Mouse (Mus musculus) kidney, embryonic 16.5 days (tissue): ENCODE measurements around the gene Dctn1. TPM values are rescaled to one million over a fixed set of nuclear protein-coding genes. Genes with fewer than 3 reads are reported as not detected.

Experiments used
- ATAC-seq: fragments of 200-750 bp; cut with Nextera tagmentation; 2 replicates; pipeline ENCODE4 v1.8.0; 2017; ENCODE audit warnings: moderate TSS enrichment; ENCODE audit not compliant: low FRiP score, low TSS enrichment
- H3K27ac ChIP-seq: fragments of 300-500 bp; sonication (generic); 2 replicates; pipeline ENCODE4 v1.5.1; 2014; ENCODE audit warnings: low read length
- H3K27me3 ChIP-seq: fragments of 300-500 bp; sonication (generic); 2 replicates; pipeline ENCODE4 v1.6.1; 2014; ENCODE audit warnings: low read length, control low read depth, mixed read lengths; ENCODE audit not compliant: insufficient read depth
- H3K36me3 ChIP-seq: fragments of 300-500 bp; sonication (generic); 2 replicates; pipeline ENCODE4 v1.6.1; 2014; ENCODE audit warnings: low read length, control low read depth, mixed read lengths; ENCODE audit not compliant: insufficient read depth
- H3K4me1 ChIP-seq: fragments of 300-500 bp; sonication (generic); 2 replicates; pipeline ENCODE4 v1.6.1; 2014; ENCODE audit warnings: low read length, control low read depth, mixed read lengths; ENCODE audit not compliant: insufficient read depth
- H3K4me2 ChIP-seq: fragments of 300-500 bp; sonication (generic); replicated peaks from 2 replicates; pipeline ENCODE4 v1.6.1; 2014; ENCODE audit warnings: low read depth, low read length
- H3K4me3 ChIP-seq: fragments of 300-500 bp; sonication (generic); 2 replicates; pipeline ENCODE4 v1.5.1; 2014; ENCODE audit warnings: mild to moderate bottlenecking, low read length
- H3K9ac ChIP-seq: fragments of 300-500 bp; sonication (generic); replicated peaks from 2 replicates; pipeline ENCODE4 v1.6.1; 2014; ENCODE audit warnings: low read length
- H3K9me3 ChIP-seq: fragments of 300-500 bp; sonication (generic); 2 replicates; pipeline ENCODE4 v1.6.1; 2016; ENCODE audit warnings: low read length, control low read depth
- WGBS: fragments of 180-500 bp; shearing (Covaris S2); extraction: QIAGEN DNeasy Blood & Tissue Kit; methylation state at CpG from one replicate; pipeline ENCODE4 v1.1.7; 2014; 5-methylcytosine and 5-hydroxymethylcytosine counted together
- polyA plus RNA-seq: library from polyadenylated mRNA; unstranded; fragments of >200 nt; fragmentation: Nextera tagmentation; extraction: Ambion mirVana; gene quantifications from 2 replicates; pipeline ENCODE4 v1.2.1, GENCODE M21; 2015

Gene Dctn1
- 97.7 and 101 TPM in 2 replicates for polyA plus RNA-seq

DNA sequence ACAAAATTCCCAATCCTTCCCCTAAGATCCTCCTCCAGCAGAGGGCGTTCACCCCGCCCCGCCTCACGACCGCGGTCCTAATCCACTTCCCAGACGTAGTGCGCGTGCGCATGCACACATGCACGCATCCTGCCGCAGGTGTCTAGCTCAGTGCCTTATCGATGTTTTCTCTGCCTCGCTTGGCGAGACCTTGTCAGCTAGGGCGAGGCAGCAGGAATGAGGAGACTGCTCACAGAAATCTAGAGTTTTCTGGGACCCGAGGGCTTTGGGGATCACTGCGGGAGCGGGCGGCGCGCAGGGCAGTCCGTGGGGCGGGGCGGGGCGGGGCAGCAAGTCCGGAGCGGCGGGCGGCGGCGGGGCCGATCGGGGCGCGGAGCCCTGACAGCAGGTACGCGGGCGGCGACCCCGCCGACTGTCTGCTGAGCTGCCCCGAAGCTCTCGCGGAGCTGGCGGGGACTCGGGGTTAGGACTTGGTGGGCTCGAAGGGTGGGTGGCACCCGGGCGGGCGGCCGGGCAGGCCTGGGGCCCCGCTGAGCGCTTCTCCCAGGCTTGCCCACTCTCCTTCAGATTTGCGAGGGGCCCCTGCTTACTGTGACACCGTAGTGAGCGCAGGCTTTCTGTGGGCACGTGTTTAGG is at the start of gene Dctn1:
TSS of gene Dctn1 (plus strand) at position 314 of the 636 bp plus-strand sequence.
- under 1% methylated on average over 49 of the region's 58 CpGs for WGBS
- ATAC-seq: peak; percentile 82
- H3K27me3 ChIP-seq: peaks cover 19% of the 10 kb centered on the region
- no peaks in the 10 kb centered on the region for H3K36me3 ChIP-seq
- H3K4me3 ChIP-seq: peak within 1 kb of the TSS; percentile 89
- H3K27ac ChIP-seq: peak within 1 kb of the TSS; percentile 84
- H3K4me1 ChIP-seq: peaks cover 37% of the 10 kb centered on the region
- H3K9ac ChIP-seq: peak within 1 kb of the TSS; percentile 93
- no peaks in the 10 kb centered on the region for H3K9me3 ChIP-seq
- H3K4me2 ChIP-seq: peak within 1 kb of the TSS; percentile 80

DNA sequence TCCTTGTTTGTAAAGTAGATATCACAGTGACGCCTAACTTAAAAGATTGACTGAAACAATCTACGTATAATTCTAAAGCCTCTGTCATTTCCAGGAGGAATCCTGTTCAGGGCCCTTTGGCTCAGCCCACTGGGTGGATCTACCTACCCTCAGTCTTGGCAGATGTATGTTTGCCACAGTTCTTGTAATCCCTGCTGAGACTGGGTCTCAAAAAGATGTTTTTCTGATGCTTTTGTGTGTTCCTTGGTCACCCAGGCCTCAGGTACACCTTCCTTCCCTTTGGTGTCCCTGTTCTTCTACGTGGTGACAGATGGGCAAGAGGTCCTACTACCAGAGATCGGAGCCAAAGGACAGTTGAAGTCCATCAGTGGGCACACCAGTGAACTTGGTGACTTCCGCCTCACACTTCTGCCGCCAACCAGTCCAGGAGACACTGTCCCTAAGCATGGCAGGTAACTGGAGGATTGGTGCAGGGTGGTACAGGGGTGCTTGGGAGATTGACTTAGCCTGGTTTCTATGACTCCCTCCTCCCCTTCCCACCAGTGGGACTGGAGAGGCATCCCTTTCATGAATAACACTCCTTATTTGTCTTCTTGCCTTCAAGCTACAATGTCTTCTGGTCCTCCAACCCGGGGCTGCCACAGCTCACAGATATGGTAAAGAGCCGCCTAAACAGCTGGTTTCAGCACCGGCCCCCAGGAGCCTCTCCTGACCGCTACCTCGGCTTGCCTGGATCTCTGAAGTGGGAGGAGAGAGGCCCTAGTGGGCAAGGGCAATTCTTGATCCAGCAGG is 49.2 kb upstream of the Dctn1 start:
- ATAC-seq: no peak
- Histone ChIP-seq H3K27me3 (no peaks in the 10 kb centered on the region), H3K9me3 (no peaks in the 10 kb centered on the region), H3K9ac (peak overlapping the region; percentile 69), H3K27ac (0 out of 2 replicates have a peak overlapping the region, but pooled peaks have one; percentile 21), H3K4me2 (peak overlapping the region; percentile 90), H3K4me3 (peak overlapping the region; percentile 72), H3K4me1 (peaks cover 41% of the 10 kb centered on the region), H3K36me3 (peaks cover 17% of the 10 kb centered on the region)
- 62% methylated on average over 11 of the region's 11 CpGs for WGBS

DNA sequence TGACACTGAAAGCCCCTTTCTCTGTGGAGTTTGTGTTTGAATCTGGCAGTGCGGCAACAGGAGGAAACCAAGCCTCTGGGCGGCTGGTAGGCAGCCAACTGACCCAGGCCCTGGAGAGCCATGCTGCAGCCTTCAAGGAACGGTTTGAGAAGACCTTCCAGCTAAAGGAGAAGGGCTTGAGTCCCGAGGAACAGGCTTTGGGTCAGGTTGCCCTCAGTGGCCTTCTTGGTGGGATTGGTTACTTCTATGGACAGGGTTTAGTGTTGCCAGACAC is 48.6 kb upstream of the Dctn1 start:
- no peak overlapping the region for H3K4me3 ChIP-seq

DNA sequence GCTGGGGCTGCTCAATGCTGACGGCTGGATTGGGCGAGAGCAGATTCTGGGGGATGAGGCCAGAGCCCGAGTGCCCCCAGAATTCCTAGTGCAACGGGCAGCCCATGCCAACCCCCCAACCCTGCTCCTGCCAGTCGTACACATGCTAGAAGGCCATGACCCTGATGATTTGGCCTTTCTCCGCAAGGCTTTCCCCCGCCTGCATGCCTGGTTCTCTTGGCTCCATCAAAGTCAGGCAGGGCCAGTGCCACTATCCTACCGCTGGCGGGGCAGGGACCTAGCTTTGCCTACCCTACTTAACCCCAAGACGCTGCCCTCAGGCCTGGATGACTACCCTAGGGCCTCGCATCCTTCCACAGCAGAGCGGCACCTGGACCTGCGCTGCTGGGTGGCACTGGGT is 48.1 kb upstream of the Dctn1 start:
- no peak overlapping the region for H3K4me3 ChIP-seq
- WGBS: 87% methylated on average over 13 of the region's 13 CpGs
- no peaks in the 10 kb centered on the region for H3K9me3 ChIP-seq
- ATAC-seq: no peak
- no peak overlapping the region; the same call in 1 of the 2 replicates for H3K9ac ChIP-seq
- no peak overlapping the region for H3K4me2 ChIP-seq
- H3K36me3 ChIP-seq: peaks cover 17% of the 10 kb centered on the region
- H3K27me3 ChIP-seq: no peaks in the 10 kb centered on the region
- H3K27ac ChIP-seq: no peak overlapping the region; the same call in 1 of the 2 replicates
- peaks cover 48% of the 10 kb centered on the region for H3K4me1 ChIP-seq

More for the DNA sequence above, 48.6 kb upstream of the Dctn1 start:
- Histone ChIP-seq H3K27ac (no peak overlapping the region), H3K4me1 (peaks cover 43% of the 10 kb centered on the region), H3K9me3 (no peaks in the 10 kb centered on the region), H3K36me3 (peaks cover 17% of the 10 kb centered on the region), H3K4me2 (no peak overlapping the region), H3K27me3 (no peaks in the 10 kb centered on the region), H3K9ac (0 out of 2 replicates have a peak overlapping the region, but pooled peaks have one; percentile 69)
- no peak for ATAC-seq
- 82% methylated on average over 4 of the region's 4 CpGs for WGBS

DNA sequence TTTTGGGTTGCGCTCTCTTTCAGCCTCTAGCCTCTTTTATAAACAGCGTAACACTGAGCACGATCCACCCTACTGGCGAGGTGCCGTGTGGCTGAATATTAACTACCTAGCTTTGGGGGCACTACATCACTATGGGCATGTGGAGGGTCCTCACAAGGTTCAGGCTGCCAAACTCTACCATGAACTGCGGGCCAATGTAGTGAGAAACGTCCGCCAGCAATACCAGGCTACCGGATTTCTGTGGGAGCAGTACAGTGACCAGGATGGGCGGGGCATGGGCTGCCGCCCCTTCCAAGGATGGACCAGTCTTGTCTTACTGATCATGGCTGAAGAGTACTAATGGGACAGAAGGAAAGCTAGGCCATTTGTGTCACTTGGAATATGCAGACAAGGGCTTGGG is 47.4 kb upstream of the Dctn1 start:
- 82% methylated on average over 11 of the region's 11 CpGs for WGBS
- ATAC-seq: no peak
- Histone ChIP-seq H3K9me3 (no peaks in the 10 kb centered on the region), H3K27me3 (no peaks in the 10 kb centered on the region), H3K4me3 (no peak overlapping the region), H3K9ac (no peak overlapping the region), H3K36me3 (peaks cover 20% of the 10 kb centered on the region), H3K4me2 (no peak overlapping the region), H3K4me1 (peaks cover 55% of the 10 kb centered on the region), H3K27ac (no peak overlapping the region)

DNA sequence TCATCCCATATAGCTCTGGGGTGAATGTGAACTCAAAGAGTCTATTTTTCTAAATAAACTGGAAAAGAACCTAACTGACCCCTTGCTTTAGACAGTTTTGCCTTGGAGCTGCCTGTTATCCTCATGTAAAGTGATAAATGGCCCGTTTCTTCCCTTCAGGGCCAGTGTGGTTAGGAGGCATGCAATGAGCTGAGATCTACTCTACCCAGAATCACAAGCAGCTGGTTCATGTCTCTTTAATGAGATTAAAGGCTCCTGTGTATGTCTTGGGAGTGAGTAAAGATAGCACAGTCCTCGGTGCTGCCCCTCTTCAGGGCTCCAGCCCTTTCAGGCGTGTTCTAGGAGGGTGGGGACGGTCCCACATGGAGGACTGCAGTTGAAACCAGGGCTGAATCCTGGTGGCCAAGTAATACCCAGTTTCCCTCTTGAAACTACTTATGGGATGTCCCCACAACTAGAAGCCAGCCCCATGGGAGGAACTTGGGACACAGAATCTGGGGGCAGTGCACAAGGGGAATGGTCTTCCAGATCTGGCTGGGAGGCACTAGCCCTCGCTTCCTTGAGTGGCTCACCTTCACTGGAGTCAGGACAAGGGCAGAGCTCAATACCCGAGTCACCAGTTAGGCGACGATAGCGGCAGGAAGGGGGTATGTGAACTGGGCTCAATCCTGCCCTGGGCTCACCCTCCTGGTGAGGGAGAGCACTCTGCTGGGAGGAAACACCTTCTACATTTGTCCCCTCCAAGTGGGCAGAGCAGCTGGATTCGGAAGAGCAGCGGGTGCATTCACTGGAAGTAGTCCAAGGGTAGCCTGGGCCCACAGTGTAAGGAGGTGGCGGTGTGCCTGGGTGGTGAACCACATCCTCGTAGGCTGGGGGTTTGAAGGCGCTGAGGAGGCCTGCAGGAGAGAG is 46.6 kb upstream of the Dctn1 start:
- 61% methylated on average over 14 of the region's 14 CpGs for WGBS

DNA sequence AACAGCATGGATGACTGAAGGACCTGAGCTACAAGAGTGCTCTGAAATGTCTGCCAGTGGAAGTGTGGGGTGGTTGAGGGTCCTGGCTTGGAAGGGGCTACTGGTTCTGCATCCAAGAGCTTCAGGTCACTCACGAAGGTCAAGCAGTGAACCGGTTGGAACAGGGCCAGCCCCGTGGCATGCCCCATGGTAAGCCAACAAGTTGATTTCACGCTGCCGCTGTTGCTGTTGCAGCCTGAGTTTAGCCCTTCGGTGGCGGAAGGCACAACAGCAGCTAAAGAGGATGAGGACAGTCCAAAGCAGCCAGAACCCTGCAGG is 46.0 kb upstream of the Dctn1 start:
- Histone ChIP-seq H3K4me1 (peaks cover 63% of the 10 kb centered on the region), H3K4me2 (peak overlapping the region; percentile 87), H3K4me3 (peak overlapping the region; percentile 76), H3K9ac (peak overlapping the region; percentile 82), H3K36me3 (peaks cover 20% of the 10 kb centered on the region), H3K27me3 (no peaks in the 10 kb centered on the region), H3K9me3 (no peaks in the 10 kb centered on the region), H3K27ac (peak overlapping the region; percentile 45)
- ATAC-seq: no peak
- 65% methylated on average over 7 of the region's 7 CpGs for WGBS

More for the DNA sequence above, 46.6 kb upstream of the Dctn1 start:
- peak overlapping the region; percentile 45 for H3K27ac ChIP-seq
- ATAC-seq: no peak
- H3K9ac ChIP-seq: peak overlapping the region; percentile 82
- no peaks in the 10 kb centered on the region for H3K9me3 ChIP-seq
- peaks cover 62% of the 10 kb centered on the region for H3K4me1 ChIP-seq
- H3K4me3 ChIP-seq: no peak overlapping the region
- H3K4me2 ChIP-seq: peak overlapping the region; percentile 87; the same call in 1 of the 2 replicates
- H3K27me3 ChIP-seq: no peaks in the 10 kb centered on the region
- H3K36me3 ChIP-seq: peaks cover 20% of the 10 kb centered on the region

DNA sequence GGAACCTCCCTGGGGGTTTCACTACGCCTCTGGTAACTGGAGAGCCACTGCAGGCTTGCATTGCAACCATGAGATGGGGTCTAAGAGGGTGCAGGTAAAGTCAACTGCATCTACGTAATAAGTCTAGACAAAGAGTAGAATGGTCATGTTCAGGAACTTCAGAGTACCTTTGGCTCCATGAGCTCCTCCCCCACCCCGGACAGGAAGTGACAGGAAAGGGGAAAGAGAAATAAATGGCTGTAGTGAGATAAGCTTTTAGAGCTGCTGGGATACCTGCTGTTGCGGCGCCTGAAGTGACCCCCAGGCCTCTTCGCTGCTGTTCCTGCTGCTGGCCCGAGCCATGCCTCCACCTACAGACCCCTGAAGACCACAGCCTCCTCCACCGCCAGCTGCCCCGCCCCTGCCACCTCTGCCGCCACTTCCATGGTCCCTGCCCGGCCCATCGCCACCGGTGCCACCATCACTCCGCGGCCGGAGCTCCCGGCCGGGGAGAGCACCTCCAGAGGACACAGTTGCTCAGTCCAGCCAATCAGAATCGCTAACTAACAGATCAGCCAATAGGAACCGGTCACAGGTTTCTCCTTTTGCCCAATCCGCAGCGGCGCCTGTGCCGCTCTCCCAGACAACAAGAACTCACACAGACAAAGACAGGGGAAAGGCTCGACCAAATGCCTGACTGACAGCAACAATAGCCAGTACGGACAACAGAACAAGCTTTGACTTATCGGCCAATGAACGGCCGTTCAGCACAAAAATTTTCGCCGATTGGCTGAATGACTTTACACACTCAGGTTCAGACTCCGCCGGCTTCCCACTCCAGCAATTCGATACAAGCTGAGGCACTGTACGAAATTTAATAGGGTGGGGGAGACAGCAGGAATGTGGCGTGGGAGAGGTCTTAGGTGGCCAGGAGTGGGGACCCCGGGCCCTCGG is 44.5 kb upstream of the Dctn1 start, which contains the start of gene Wbp1:
TSS of gene Wbp1 (minus strand) at position 630 of the 933 bp plus-strand sequence.
- WGBS: under 1% methylated on average over 38 of the region's 38 CpGs
- peaks cover 63% of the 10 kb centered on the region for H3K4me1 ChIP-seq
- H3K4me3 ChIP-seq: peak within 1 kb of the TSS; percentile 76
- ATAC-seq: peak; percentile 96
- H3K36me3 ChIP-seq: peaks cover 20% of the 10 kb centered on the region
- H3K4me2 ChIP-seq: peak within 1 kb of the TSS; percentile 91
- peak within 1 kb of the TSS; percentile 98 for H3K27ac ChIP-seq
- no peaks in the 10 kb centered on the region for H3K27me3 ChIP-seq
- H3K9ac ChIP-seq: peak within 1 kb of the TSS; percentile 91
- H3K9me3 ChIP-seq: no peaks in the 10 kb centered on the region
